Mouse (Mus musculus) heart, embryonic 12.5 days (tissue): ENCODE results near the gene Islr2. TPM values are rescaled to one million over a fixed set of nuclear protein-coding genes. Genes with fewer than 3 reads are reported as not detected.

ENCODE experiments used
- ATAC-seq: fragments of 200-750 bp; cut with Nextera tagmentation; 2 replicates; pipeline ENCODE4 v1.8.0; 2017; ENCODE audit warnings: moderate TSS enrichment, moderate library complexity; ENCODE audit not compliant: insufficient number of reproducible peaks, low FRiP score
- H3K27ac ChIP-seq: fragments of 300-500 bp; sonication (generic); 2 replicates; pipeline ENCODE4 v1.5.1; 2016; ENCODE audit warnings: mild to moderate bottlenecking, moderate library complexity; ENCODE audit not compliant: poor library complexity, severe bottlenecking
- H3K27me3 ChIP-seq: fragments of 300-500 bp; sonication (generic); replicated peaks from 2 replicates; pipeline ENCODE4 v1.6.1; 2016; ENCODE audit warnings: mild to moderate bottlenecking, moderate library complexity
- H3K36me3 ChIP-seq: fragments of 300-500 bp; sonication (generic); 2 replicates; pipeline ENCODE4 v1.6.1; 2016; ENCODE audit warnings: mild to moderate bottlenecking, moderate library complexity
- H3K4me1 ChIP-seq: fragments of 300-500 bp; sonication (generic); replicated peaks from 2 replicates; pipeline ENCODE4 v1.6.1; 2016; ENCODE audit warnings: mild to moderate bottlenecking
- H3K4me2 ChIP-seq: fragments of 300-500 bp; sonication (generic); 2 replicates; pipeline ENCODE4 v1.6.1; 2016; ENCODE audit warnings: mild to moderate bottlenecking, moderate library complexity
- H3K4me3 ChIP-seq: fragments of 300-500 bp; sonication (generic); 2 replicates; pipeline ENCODE4 v1.5.1; 2016; ENCODE audit warnings: mild to moderate bottlenecking
- H3K9ac ChIP-seq: fragments of 300-500 bp; sonication (generic); 2 replicates; pipeline ENCODE4 v1.6.1; 2016; ENCODE audit warnings: mild to moderate bottlenecking, moderate library complexity
- H3K9me3 ChIP-seq: fragments of 300-500 bp; sonication (generic); replicated peaks from 2 replicates; pipeline ENCODE4 v1.6.1; 2016; ENCODE audit warnings: mild to moderate bottlenecking, moderate library complexity
- WGBS: fragments of 180-500 bp; shearing (Covaris S2); methylation state at CpG from one replicate; pipeline ENCODE4 v1.1.7; 2016; 5-methylcytosine and 5-hydroxymethylcytosine counted together
- polyA plus RNA-seq: library from polyadenylated mRNA; unstranded; fragments of >200 nt; fragmentation: Nextera tagmentation; extraction: Ambion mirVana; gene quantifications from 2 replicates; pipeline ENCODE4 v1.2.1, GENCODE M21; 2016

Gene Islr2
- polyA plus RNA-seq, 1 experiment from 2014 or later, result 0.05 TPM

GRCm38 (mm10) chr9:58216402-58216801 lies 12.3 kb upstream of the Islr2 start:
- ATAC-seq, result no peak
- H3K4me3 ChIP-seq, result no peak overlapping the region
- H3K27me3 ChIP-seq, result no peaks in the 10 kb centered on the region
- H3K36me3 ChIP-seq, result peaks cover 21% of the 10 kb centered on the region
- 57% methylated on average over 6 of the region's 6 CpGs for WGBS
- H3K27ac ChIP-seq, result no peak overlapping the region
- peaks cover 34% of the 10 kb centered on the region for H3K4me1 ChIP-seq
- H3K4me2 ChIP-seq, result no peak overlapping the region
- no peak overlapping the region for H3K9ac ChIP-seq
- no peaks in the 10 kb centered on the region for H3K9me3 ChIP-seq

GRCm38 (mm10) chr9:58214519-58215180 lies 10.5 kb upstream of the Islr2 start:
- no peaks in the 10 kb centered on the region for H3K9me3 ChIP-seq
- peaks cover 48% of the 10 kb centered on the region for H3K4me1 ChIP-seq
- 52% methylated on average over 8 of the region's 8 CpGs for WGBS
- peak overlapping the region; percentile 20; the same call in 1 of the 2 replicates for H3K27ac ChIP-seq
- ATAC-seq, result no peak
- peaks cover 9% of the 10 kb centered on the region for H3K36me3 ChIP-seq
- no peak overlapping the region for H3K4me2 ChIP-seq
- H3K4me3 ChIP-seq, result no peak overlapping the region
- H3K9ac ChIP-seq, result no peak overlapping the region
- no peaks in the 10 kb centered on the region for H3K27me3 ChIP-seq

DNA sequence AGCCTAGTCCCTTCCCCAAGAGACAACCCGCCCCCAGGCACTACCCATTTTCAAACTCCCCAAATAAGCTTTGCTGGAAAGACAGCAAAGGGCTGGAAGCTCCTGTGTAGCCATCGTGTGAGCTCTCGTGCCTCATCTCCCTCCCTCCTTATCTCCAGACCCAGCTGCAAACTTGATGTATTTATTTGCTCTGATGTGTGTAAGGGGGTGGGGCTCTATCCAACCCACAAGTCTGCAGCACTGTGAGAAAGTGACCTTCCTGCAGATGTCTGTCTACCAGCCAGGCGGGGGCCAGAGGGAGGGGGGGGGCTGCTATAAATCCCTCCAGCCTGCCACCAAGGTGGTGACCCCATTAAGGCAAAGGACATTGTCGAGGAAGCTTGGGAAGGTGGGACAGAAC lies 9.7 kb upstream of the Islr2 start:
- WGBS, result 16% methylated on average over 5 of the region's 5 CpGs
- Histone ChIP-seq H3K4me3 (no peak overlapping the region), H3K4me2 (peak overlapping the region; percentile 20), H3K36me3 (0 out of 2 replicates have a peak, but pooled peaks cover 1% of the 10 kb centered on the region), H3K4me1 (peaks cover 52% of the 10 kb centered on the region), H3K9ac (0 out of 2 replicates have a peak overlapping the region, but pooled peaks have one; percentile 26), H3K27me3 (no peaks in the 10 kb centered on the region), H3K9me3 (no peaks in the 10 kb centered on the region), H3K27ac (0 out of 2 replicates have a peak overlapping the region, but pooled peaks have one; percentile 12)
- peak; percentile 70 for ATAC-seq

DNA sequence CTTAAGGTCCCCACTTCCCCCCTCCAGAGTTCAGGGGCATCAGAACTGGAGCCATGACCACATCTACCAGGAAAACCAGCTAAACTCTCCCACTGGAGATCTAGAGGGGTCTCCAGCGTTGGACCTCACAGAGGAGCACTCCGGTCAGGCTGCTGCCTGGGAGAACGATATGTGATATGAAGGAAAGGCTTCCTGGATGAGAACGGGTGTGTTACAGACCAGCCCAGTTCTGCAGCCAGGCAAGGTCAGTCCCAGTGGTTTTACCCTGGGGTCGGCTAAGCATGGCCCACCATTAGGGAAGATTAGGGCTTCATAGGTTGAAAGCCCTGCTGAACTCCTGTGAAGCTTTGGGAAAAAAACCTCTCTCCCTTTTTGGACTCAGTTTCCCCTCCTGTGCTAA lies 9.3 kb upstream of the Islr2 start:
- 0 out of 2 replicates have a peak overlapping the region, but pooled peaks have one; percentile 26 for H3K9ac ChIP-seq
- H3K9me3 ChIP-seq, result no peaks in the 10 kb centered on the region
- no peaks in the 10 kb centered on the region for H3K27me3 ChIP-seq
- 0 out of 2 replicates have a peak overlapping the region, but pooled peaks have one; percentile 20 for H3K4me2 ChIP-seq
- no peaks in the 10 kb centered on the region for H3K36me3 ChIP-seq
- ATAC-seq, result no peak
- peaks cover 52% of the 10 kb centered on the region for H3K4me1 ChIP-seq
- H3K27ac ChIP-seq, result 0 out of 2 replicates have a peak overlapping the region, but pooled peaks have one; percentile 12
- no peak overlapping the region for H3K4me3 ChIP-seq
- 59% methylated on average over 5 of the region's 5 CpGs for WGBS

- no peak for ATAC-seq
- Histone ChIP-seq H3K27ac (peak overlapping the region; percentile 26; the same call in 1 of the 2 replicates), H3K36me3 (no peaks in the 10 kb centered on the region), H3K4me3 (no peak overlapping the region), H3K9me3 (no peaks in the 10 kb centered on the region), H3K4me1 (peaks cover 47% of the 10 kb centered on the region), H3K9ac (no peak overlapping the region), H3K27me3 (peaks cover 8% of the 10 kb centered on the region; the same call in 1 of the 2 replicates), H3K4me2 (no peak overlapping the region)
- WGBS, result 47% methylated on average over 2 of the region's 2 CpGs
Observed at GRCm38 (mm10) chr9:58210304-58210627, 6.1 kb upstream of the Islr2 start.

DNA sequence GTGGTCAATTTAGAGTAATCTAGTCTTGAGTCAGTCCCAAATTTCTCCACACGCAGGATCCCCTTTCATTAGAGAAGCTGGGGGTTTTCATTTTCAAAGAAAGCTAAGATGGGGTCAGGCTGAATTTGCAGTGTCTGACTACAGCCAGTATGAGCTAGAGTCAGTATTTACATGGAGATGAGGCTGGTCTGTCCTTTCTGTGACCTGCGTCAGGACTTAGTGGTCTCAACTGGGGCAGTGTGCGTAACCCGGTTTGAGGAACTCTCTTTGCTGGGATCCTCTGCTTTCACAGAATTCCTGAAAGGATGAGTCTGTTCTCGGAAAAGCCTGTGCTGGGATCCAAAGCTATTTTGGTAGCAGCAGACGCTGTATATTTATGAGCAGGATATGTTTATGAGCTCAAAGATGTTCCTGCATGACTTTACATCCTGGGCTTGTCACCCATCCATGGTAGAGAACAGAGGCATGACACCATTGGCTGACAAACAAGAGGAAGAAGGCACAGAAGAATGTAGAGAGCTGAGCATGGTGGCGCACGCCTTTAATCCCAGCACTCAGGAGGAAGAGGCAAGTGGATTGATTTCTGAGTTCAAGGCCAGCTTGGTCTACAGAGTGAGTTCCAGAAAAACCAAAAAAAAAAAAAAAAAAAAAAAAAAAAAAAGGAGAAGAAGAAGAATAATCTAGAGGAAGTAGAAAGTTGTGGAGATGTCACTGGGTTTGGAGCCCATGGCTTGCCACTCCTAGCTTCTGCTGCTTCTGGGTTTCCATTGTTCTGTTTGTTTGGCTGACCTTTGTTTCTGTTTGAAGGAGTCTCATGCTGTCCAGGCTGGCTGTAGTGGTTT lies 5.6 kb upstream of the Islr2 start:
- Histone ChIP-seq H3K4me1 (peaks cover 43% of the 10 kb centered on the region), H3K4me3 (no peak overlapping the region), H3K36me3 (no peaks in the 10 kb centered on the region), H3K4me2 (no peak overlapping the region), H3K9me3 (no peaks in the 10 kb centered on the region), H3K27me3 (peaks cover 13% of the 10 kb centered on the region), H3K9ac (no peak overlapping the region), H3K27ac (peak overlapping the region; percentile 26; the same call in 1 of the 2 replicates)
- WGBS, result 76% methylated on average over 8 of the region's 8 CpGs
- ATAC-seq, result no peak

DNA sequence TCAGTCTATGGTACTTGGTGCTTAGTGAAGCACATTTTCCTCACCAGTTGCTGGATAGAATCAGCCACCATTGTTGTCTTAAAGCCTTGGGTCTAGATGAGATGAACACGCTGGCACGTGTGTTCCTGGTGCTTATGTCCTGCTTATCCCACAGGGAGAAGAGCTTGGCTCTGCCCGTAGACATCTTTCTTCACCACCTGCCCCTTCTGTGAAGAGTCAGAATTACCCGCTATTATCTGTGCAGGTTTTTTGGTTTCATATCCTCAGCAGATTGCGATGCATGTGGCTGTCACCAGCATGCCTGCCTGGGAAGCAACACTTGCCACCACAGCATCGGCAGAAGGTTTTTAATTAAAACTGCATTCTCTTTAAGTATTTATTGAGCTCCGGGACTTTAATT lies 1.9 kb upstream of the Islr2 start:
- Histone ChIP-seq H3K9me3 (no peaks in the 10 kb centered on the region), H3K27ac (no peak overlapping the region), H3K27me3 (peaks cover 42% of the 10 kb centered on the region), H3K4me3 (no peak overlapping the region), H3K4me2 (no peak overlapping the region), H3K9ac (no peak overlapping the region), H3K36me3 (no peaks in the 10 kb centered on the region), H3K4me1 (peaks cover 36% of the 10 kb centered on the region)
- 82% methylated on average over 7 of the region's 7 CpGs for WGBS
- ATAC-seq, result no peak

DNA sequence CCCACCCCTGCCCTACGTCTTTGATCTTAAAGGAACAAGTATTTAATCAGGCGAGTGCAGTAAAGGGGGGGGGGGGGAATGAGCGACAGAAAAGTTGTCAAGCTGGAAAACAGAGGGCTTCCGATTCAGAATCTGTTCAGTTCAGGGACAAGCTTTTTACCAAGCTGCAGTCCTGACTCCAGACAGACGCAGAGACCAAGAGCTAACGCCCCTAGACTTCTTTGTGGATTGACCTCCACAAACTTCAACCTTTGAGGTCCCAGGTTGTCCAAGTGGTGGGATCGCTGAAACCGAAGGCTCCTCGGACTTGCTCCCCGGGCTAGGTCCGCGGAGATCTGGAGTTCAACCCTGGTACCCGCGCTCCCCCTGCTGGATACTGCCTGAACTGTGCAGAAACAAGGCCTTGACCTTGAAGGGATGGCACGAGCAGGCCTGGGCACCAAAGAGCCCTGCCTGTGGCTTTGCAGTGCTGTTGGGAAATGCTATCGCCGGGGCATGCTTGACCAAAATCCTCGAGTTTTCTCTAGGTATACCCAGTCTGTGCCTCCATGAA lies 405 bp upstream of the Islr2 start:
- peak; percentile 81 for ATAC-seq
- Histone ChIP-seq H3K4me3 (peak overlapping the region; percentile 44), H3K9me3 (no peaks in the 10 kb centered on the region), H3K27ac (no peak overlapping the region), H3K4me2 (peak overlapping the region; percentile 67), H3K4me1 (peaks cover 26% of the 10 kb centered on the region), H3K36me3 (no peaks in the 10 kb centered on the region), H3K9ac (no peak overlapping the region), H3K27me3 (peaks cover 57% of the 10 kb centered on the region)
- WGBS, result 2% methylated on average over 18 of the region's 18 CpGs

GRCm38 (mm10) chr9:58202676-58203453 lies 1.3 kb downstream of the Islr2 start:
- 5% methylated on average over 14 of the region's 14 CpGs for WGBS
- no peak for ATAC-seq
- Histone ChIP-seq H3K27me3 (peaks cover 74% of the 10 kb centered on the region), H3K4me2 (no peak overlapping the region), H3K9me3 (no peaks in the 10 kb centered on the region), H3K4me1 (peaks cover 40% of the 10 kb centered on the region), H3K36me3 (no peaks in the 10 kb centered on the region), H3K27ac (no peak overlapping the region), H3K9ac (no peak overlapping the region), H3K4me3 (no peak overlapping the region)

GRCm38 (mm10) chr9:58201861-58202549 lies 2.1 kb downstream of the Islr2 start:
- Histone ChIP-seq H3K27me3 (peaks cover 82% of the 10 kb centered on the region), H3K4me3 (peak overlapping the region; percentile 14; the same call in 1 of the 2 replicates), H3K36me3 (no peaks in the 10 kb centered on the region), H3K9me3 (no peaks in the 10 kb centered on the region), H3K4me2 (peak overlapping the region; percentile 25; the same call in 1 of the 2 replicates), H3K4me1 (peaks cover 47% of the 10 kb centered on the region), H3K27ac (no peak overlapping the region), H3K9ac (no peak overlapping the region)
- 1% methylated on average over 37 of the region's 37 CpGs for WGBS
- ATAC-seq, result no peak
